Mouse (Mus musculus): ENCODE data around the gene Tyw5. TPM values are rescaled to one million over a fixed set of nuclear protein-coding genes. Genes with fewer than 3 reads are reported as not detected.

The Tyw5 gene
- polyA plus RNA-seq, 1 experiment from 2014 or later = 23.2 TPM

DNA sequence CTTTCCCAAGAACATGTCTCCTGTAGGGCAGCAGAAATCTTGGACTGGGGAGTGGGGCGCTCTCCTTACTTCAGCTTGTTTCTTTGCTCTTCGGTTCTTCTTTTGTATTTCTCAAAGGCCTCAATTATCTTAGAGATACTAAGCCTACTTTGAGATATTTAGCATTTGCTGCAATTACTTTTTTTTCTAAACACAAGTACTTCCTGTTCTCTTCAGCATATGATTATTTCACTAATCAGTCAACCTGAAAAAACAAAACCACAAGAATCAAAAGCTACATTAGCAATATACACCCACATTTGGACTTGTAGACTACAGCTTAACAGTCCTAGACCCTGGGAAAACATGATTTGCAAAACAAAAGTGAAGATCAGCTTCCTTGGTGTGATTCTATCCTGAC lies 31.6 kb downstream of the Tyw5 start:
- Histone ChIP-seq H3K36me3 (ENCODE audit: control insufficient read depth, insufficient read depth, low read length) (no peaks in the 10 kb centered on the region), H3K27ac (ENCODE audit: low read depth, low read length) (no peak overlapping the region), H3K27me3 (ENCODE audit: control insufficient read depth, insufficient read depth, low read length) (no peaks in the 10 kb centered on the region), H3K4me2 (no peak overlapping the region), H3K4me3 (ENCODE audit: low read depth, low read length) (no peak overlapping the region), H3K9me3 (ENCODE audit: control insufficient read depth, low read length) (no peaks in the 10 kb centered on the region), H3K9ac (ENCODE audit: low read length) (no peak overlapping the region), H3K4me1 (ENCODE audit: control insufficient read depth, insufficient read depth, low read length) (peaks cover 8% of the 10 kb centered on the region; the same call in 1 of the 2 replicates)
- no peak for DNase-seq (ENCODE audit: low spot score, missing footprints)
- ATAC-seq (ENCODE audit: low FRiP score) = no peak
- WGBS = 92% methylated on average over 2 of the region's 2 CpGs

DNA sequence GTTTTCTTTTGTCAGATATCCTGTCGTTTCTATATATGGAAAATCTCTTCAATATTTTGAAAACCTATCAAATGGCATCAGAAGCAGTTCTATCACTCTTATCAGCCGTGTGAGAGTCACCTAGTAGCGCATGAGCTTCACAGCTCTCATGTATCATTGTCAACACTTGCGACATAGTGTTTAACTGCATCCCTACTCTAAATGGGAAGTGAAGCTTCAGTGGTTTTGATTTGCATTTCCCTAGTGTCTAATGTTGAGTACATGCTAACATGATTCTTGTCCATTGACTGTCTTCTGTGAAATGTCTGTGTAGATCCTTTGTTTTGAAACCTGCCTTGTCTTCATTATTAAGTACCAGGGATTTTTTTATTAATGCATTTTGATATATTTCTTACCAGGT lies 36.5 kb downstream of the Tyw5 start:
- WGBS = 81% methylated on average over 4 of the region's 4 CpGs
- H3K27ac ChIP-seq (ENCODE audit: low read depth, low read length) = no peak overlapping the region
- H3K4me3 ChIP-seq (ENCODE audit: low read depth, low read length) = no peak overlapping the region
- no peak overlapping the region for H3K4me2 ChIP-seq
- H3K9ac ChIP-seq (ENCODE audit: low read length) = no peak overlapping the region
- ATAC-seq (ENCODE audit: low FRiP score) (no peak), DNase-seq (ENCODE audit: low spot score, missing footprints) (no peak)
- H3K4me1 ChIP-seq (ENCODE audit: control insufficient read depth, insufficient read depth, low read length) = no peaks in the 10 kb centered on the region
- H3K9me3 ChIP-seq (ENCODE audit: control insufficient read depth, low read length) = no peaks in the 10 kb centered on the region
- no peaks in the 10 kb centered on the region for H3K36me3 ChIP-seq (ENCODE audit: control insufficient read depth, insufficient read depth, low read length)
- H3K27me3 ChIP-seq (ENCODE audit: control insufficient read depth, insufficient read depth, low read length) = no peaks in the 10 kb centered on the region

DNA sequence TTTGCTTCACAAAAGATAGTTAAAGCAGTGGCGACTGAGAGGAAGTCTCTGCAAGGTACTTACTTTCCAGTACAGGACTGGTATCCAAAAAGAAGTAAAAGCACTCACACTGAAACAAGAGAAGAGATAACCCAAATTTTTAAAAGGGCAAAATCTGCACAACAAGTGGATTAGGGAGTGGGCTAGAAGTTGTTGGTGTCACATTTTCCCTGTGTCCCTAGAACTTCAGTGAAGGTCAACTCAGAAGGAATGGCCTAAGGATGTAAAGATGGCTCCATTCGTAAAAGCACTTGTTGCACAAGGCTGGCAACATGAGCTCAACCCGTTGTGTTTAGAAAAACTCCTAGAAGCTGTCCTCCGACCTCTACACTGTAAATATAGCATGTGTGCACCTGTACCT lies 37.8 kb downstream of the Tyw5 start:
- Histone ChIP-seq H3K27ac (ENCODE audit: low read depth, low read length) (no peak overlapping the region), H3K4me3 (ENCODE audit: low read depth, low read length) (no peak overlapping the region), H3K9me3 (ENCODE audit: control insufficient read depth, low read length) (no peaks in the 10 kb centered on the region), H3K9ac (ENCODE audit: low read length) (no peak overlapping the region), H3K27me3 (ENCODE audit: control insufficient read depth, insufficient read depth, low read length) (no peaks in the 10 kb centered on the region), H3K4me2 (no peak overlapping the region), H3K36me3 (ENCODE audit: control insufficient read depth, insufficient read depth, low read length) (no peaks in the 10 kb centered on the region), H3K4me1 (ENCODE audit: control insufficient read depth, insufficient read depth, low read length) (no peaks in the 10 kb centered on the region)
- DNase-seq (ENCODE audit: low spot score, missing footprints) (no peak), ATAC-seq (ENCODE audit: low FRiP score) (no peak)
- WGBS = 89% methylated on average over 4 of the region's 4 CpGs

DNA sequence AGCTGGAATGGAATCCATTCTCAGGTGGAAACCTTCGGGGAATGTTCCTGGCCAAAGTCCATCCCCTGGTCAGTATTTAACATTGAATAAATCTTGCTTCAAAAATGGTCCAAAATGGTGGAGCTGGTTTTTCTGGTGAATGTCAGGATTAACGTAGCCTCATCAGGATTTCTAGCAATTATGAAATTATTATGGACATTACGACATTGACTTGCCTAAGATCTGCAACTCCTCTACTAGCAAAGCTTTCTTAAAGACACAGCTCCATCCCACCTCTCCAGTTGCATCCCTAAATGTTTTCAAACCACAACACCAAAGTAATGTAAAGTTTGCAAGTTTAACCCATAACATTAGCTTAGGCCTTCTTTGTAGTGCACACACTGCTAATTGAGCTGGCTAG lies 39.5 kb downstream of the Tyw5 start:
- no peaks in the 10 kb centered on the region for H3K36me3 ChIP-seq (ENCODE audit: control insufficient read depth, insufficient read depth, low read length)
- H3K4me3 ChIP-seq (ENCODE audit: low read depth, low read length) = no peak overlapping the region
- DNase-seq (ENCODE audit: low spot score, missing footprints) = no peak
- no peak for ATAC-seq (ENCODE audit: low FRiP score)
- H3K27ac ChIP-seq (ENCODE audit: low read depth, low read length) = no peak overlapping the region
- no peak overlapping the region for H3K9ac ChIP-seq (ENCODE audit: low read length)
- H3K4me1 ChIP-seq (ENCODE audit: control insufficient read depth, insufficient read depth, low read length) = no peaks in the 10 kb centered on the region
- no peaks in the 10 kb centered on the region for H3K27me3 ChIP-seq (ENCODE audit: control insufficient read depth, insufficient read depth, low read length)
- WGBS = 92% methylated on average over 3 of the region's 3 CpGs
- H3K9me3 ChIP-seq (ENCODE audit: control insufficient read depth, low read length) = no peaks in the 10 kb centered on the region
- H3K4me2 ChIP-seq = no peak overlapping the region

DNA sequence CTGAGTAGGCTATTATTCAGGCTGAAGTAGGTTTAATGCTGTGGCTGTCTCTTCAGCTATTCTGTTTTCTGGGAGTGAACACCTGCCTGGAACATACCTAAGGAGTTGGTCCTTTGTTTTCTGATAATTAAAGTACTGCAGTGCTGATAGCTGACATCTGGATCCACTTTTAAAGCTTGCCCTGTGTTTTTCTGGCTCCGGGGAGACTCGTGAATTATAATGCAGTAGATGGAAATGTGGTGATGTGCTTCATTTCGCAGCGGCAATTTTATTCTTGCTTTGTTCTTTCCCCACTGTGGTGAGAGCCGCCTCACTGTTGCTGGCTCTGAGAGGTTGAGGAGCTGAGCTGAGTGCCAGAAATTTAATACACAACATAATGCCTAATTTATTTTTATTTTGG lies 48.4 kb downstream of the Tyw5 start:
- no peaks in the 10 kb centered on the region for H3K4me1 ChIP-seq (ENCODE audit: control insufficient read depth, insufficient read depth, low read length)
- H3K27me3 ChIP-seq (ENCODE audit: control insufficient read depth, insufficient read depth, low read length) = no peaks in the 10 kb centered on the region
- H3K36me3 ChIP-seq (ENCODE audit: control insufficient read depth, insufficient read depth, low read length) = no peaks in the 10 kb centered on the region
- H3K9ac ChIP-seq (ENCODE audit: low read length) = no peak overlapping the region
- H3K9me3 ChIP-seq (ENCODE audit: control insufficient read depth, low read length) = no peaks in the 10 kb centered on the region
- no peak overlapping the region for H3K27ac ChIP-seq (ENCODE audit: low read depth, low read length)
- ATAC-seq (ENCODE audit: low FRiP score) (no peak), DNase-seq (ENCODE audit: low spot score, missing footprints) (no peak)
- H3K4me3 ChIP-seq (ENCODE audit: low read depth, low read length) = no peak overlapping the region
- no peak overlapping the region for H3K4me2 ChIP-seq
- 75% methylated on average over 5 of the region's 5 CpGs for WGBS

DNA sequence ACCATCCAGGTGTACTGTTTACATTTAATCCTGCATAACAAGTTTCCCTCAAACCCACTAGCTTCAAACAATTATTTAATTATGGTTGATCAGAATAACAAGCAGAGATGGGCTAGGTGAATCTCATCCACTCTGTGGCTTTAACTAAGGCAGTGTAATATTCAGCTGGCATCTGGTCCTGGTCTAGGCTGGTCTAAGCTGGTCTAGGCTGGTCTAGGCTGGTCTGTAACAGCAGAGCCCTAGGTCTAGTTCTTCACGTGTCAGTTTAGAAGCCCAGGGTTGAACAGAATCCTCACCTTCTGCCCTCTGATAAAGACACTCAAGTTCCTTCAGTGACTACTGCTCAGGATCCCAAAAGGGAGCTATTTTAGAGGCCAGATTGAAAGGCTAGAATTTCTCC lies 55.0 kb downstream of the Tyw5 start:
- no peak for DNase-seq (ENCODE audit: low spot score, missing footprints)
- 71% methylated on average over 1 of the region's 1 CpGs for WGBS
- no peaks in the 10 kb centered on the region for H3K27me3 ChIP-seq (ENCODE audit: control insufficient read depth, insufficient read depth, low read length)
- no peaks in the 10 kb centered on the region for H3K36me3 ChIP-seq (ENCODE audit: control insufficient read depth, insufficient read depth, low read length)
- H3K27ac ChIP-seq (ENCODE audit: low read depth, low read length) = no peak overlapping the region
- ATAC-seq (ENCODE audit: low FRiP score) = no peak
- H3K9ac ChIP-seq (ENCODE audit: low read length) = no peak overlapping the region
- no peaks in the 10 kb centered on the region; the same call in 1 of the 2 replicates for H3K4me1 ChIP-seq (ENCODE audit: control insufficient read depth, insufficient read depth, low read length)
- H3K4me3 ChIP-seq (ENCODE audit: low read depth, low read length) = no peak overlapping the region
- no peak overlapping the region for H3K4me2 ChIP-seq
- no peaks in the 10 kb centered on the region for H3K9me3 ChIP-seq (ENCODE audit: control insufficient read depth, low read length)

DNA sequence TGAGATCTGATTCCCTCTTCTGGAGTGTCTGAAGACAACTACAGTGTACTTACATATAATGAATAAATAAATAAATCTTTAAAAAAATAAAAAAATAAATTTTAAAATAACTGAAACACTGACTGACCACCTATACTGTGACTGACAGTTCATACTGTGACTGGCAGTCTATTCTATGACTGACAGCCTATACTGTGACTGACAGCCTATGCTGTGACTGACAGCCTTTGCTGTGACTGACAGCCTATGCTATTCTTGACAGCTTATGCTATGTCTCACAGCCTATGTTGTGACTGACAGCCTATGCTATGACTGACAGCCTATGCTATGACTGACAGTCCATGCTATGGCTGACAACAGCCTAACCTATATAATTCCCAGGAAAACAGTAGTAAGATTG lies 59.4 kb downstream of the Tyw5 start:
- H3K4me2 ChIP-seq = no peak overlapping the region
- no peak overlapping the region for H3K4me3 ChIP-seq (ENCODE audit: low read depth, low read length)
- H3K36me3 ChIP-seq (ENCODE audit: control insufficient read depth, insufficient read depth, low read length) = no peaks in the 10 kb centered on the region
- no peak overlapping the region for H3K27ac ChIP-seq (ENCODE audit: low read depth, low read length)
- DNase-seq (ENCODE audit: low spot score, missing footprints) (no peak), ATAC-seq (ENCODE audit: low FRiP score) (no peak)
- H3K9me3 ChIP-seq (ENCODE audit: control insufficient read depth, low read length) = no peaks in the 10 kb centered on the region
- H3K9ac ChIP-seq (ENCODE audit: low read length) = no peak overlapping the region
- no peaks in the 10 kb centered on the region for H3K27me3 ChIP-seq (ENCODE audit: control insufficient read depth, insufficient read depth, low read length)
- no peaks in the 10 kb centered on the region; the same call in 1 of the 2 replicates for H3K4me1 ChIP-seq (ENCODE audit: control insufficient read depth, insufficient read depth, low read length)

DNA sequence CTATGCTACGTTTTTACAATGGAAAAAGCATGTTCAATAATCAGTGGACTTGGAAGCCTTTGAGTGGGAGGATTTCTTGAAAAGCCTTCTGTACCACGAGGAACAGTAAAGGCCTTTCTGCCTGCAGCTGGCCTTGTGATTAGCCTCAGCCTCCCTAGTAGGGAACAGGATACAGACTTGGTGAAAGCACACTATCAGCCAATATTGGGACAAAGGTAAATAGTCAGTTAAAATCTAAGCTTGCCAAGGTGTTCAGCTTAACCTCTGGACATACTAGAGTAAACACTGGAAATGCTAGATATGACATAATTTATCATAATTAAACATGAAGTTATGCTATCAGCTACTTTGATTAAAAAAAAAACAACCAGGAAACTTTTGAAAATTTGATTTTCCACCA lies 65.7 kb downstream of the Tyw5 start:
- Histone ChIP-seq H3K27me3 (ENCODE audit: control insufficient read depth, insufficient read depth, low read length) (no peaks in the 10 kb centered on the region), H3K4me1 (ENCODE audit: control insufficient read depth, insufficient read depth, low read length) (peaks cover 3% of the 10 kb centered on the region; the same call in 1 of the 2 replicates), H3K4me2 (no peak overlapping the region), H3K9me3 (ENCODE audit: control insufficient read depth, low read length) (no peaks in the 10 kb centered on the region), H3K4me3 (ENCODE audit: low read depth, low read length) (no peak overlapping the region), H3K9ac (ENCODE audit: low read length) (no peak overlapping the region), H3K36me3 (ENCODE audit: control insufficient read depth, insufficient read depth, low read length) (no peaks in the 10 kb centered on the region), H3K27ac (ENCODE audit: low read depth, low read length) (no peak overlapping the region)
- ATAC-seq (ENCODE audit: low FRiP score) = no peak
- DNase-seq (ENCODE audit: low spot score, missing footprints) = no peak
- 1% methylated on average over 2 of the region's 2 CpGs for WGBS

DNA sequence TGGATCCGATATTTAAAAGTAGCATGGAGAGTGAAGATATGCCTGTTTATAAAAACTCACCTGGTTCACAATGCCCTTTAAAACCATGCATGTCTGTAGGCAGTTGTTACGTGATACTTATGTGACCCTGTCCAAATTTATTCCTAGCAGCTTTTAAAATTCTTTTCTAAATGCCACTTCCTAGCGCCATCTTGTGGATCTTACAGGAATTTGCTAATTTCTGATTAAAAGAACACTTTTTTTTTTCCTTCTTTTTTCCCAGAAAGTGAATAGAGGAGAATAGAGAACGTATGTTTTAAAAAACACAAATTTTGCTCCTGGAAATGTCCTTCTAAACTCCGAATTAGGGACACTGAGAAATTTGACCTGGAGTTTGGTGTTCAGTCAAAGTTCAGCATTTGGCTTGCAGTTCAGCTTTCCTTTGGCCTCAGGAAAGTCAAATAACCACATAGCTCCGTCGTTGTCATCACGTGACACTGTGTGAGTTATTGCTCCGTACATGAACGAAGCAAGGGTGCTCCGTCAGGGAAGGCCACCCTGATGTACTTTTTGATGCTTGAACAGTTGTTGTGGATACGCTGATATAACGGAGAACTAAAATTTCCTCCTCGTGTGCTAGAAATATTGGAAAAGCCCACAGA lies 67.6 kb downstream of the Tyw5 start:
- H3K4me3 ChIP-seq (ENCODE audit: low read depth, low read length) = no peak overlapping the region
- 61% methylated on average over 14 of the region's 14 CpGs for WGBS
- H3K9ac ChIP-seq (ENCODE audit: low read length) = no peak overlapping the region
- no peak overlapping the region for H3K27ac ChIP-seq (ENCODE audit: low read depth, low read length)
- DNase-seq (ENCODE audit: low spot score, missing footprints) (peak; percentile 85), ATAC-seq (ENCODE audit: low FRiP score) (no peak)
- H3K9me3 ChIP-seq (ENCODE audit: control insufficient read depth, low read length) = no peaks in the 10 kb centered on the region
- H3K4me2 ChIP-seq = no peak overlapping the region
- peaks cover 3% of the 10 kb centered on the region; the same call in 1 of the 2 replicates for H3K4me1 ChIP-seq (ENCODE audit: control insufficient read depth, insufficient read depth, low read length)
- H3K36me3 ChIP-seq (ENCODE audit: control insufficient read depth, insufficient read depth, low read length) = no peaks in the 10 kb centered on the region
- no peaks in the 10 kb centered on the region for H3K27me3 ChIP-seq (ENCODE audit: control insufficient read depth, insufficient read depth, low read length)

Measured in midbrain, embryonic 11.5 days (tissue).